Mouse (Mus musculus): ENCODE results near the gene Ggt5. TPM values are rescaled to one million over a fixed set of nuclear protein-coding genes. Genes with fewer than 3 reads are reported as not detected.

Gene Ggt5
- polyA plus RNA-seq, 1 experiment from 2014 or later = 8.6 TPM

DNA sequence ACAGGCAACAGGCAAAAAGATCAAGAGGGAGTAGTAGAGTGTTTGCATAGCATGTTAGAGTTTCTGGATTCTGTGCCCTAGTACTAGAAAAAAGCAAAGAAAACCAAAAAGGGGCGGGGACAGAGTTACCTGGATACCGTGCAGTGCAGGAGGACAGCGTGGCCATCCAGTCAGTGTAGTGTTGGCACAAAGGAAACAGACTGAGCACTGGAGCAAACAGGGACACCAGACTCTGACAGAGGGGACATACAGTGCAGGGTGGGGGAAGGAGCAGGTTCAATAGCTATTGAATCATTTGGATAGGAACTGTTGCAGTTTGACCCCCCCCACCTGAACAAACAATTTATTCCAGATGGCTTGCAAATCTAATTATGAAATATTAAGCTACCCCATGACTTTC is 37.9 kb downstream of the Ggt5 start:
- Histone ChIP-seq H3K4me2 (ENCODE audit: low read depth, low read length) (no peak overlapping the region), H3K9me3 (ENCODE audit: control insufficient read depth, low read length) (no peaks in the 10 kb centered on the region), H3K27ac (ENCODE audit: low read length) (no peak overlapping the region), H3K4me1 (ENCODE audit: control insufficient read depth, insufficient read depth, low read length) (peaks cover 7% of the 10 kb centered on the region; the same call in 1 of the 2 replicates), H3K36me3 (ENCODE audit: control insufficient read depth, insufficient read depth, low read length) (no peaks in the 10 kb centered on the region), H3K4me3 (ENCODE audit: low read length) (no peak overlapping the region), H3K9ac (ENCODE audit: low read depth, low read length) (no peak overlapping the region), H3K27me3 (replicated peaks; ENCODE audit: control insufficient read depth, insufficient read depth, low read length) (no peaks in the 10 kb centered on the region)
- WGBS = 50% methylated on average over 3 of the region's 3 CpGs
- ATAC-seq = peak; percentile 33; the same call in 1 of the 2 replicates

DNA sequence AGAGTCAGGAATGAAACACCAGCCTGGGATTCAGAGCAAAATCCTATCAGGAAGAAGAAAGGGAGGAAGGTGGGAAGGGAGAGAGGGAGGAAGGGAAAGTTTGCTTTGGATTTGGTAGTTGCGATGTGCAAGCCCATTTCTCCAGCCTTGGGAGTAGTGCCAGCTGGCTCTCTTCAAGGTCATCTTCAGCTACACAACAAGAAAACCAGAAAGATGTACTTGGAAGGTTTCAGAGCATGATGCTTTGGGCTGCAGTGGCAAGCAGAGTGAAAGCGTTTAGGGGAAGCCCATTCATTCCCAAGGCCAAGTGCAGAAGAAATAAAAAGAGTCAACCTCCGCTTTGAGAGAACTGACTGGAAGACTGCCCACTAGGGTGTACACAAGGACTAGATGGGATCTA is 38.4 kb downstream of the Ggt5 start:
- Histone ChIP-seq H3K27ac (ENCODE audit: low read length) (no peak overlapping the region), H3K4me1 (ENCODE audit: control insufficient read depth, insufficient read depth, low read length) (peaks cover 7% of the 10 kb centered on the region; the same call in 1 of the 2 replicates), H3K4me2 (ENCODE audit: low read depth, low read length) (no peak overlapping the region), H3K36me3 (ENCODE audit: control insufficient read depth, insufficient read depth, low read length) (no peaks in the 10 kb centered on the region), H3K4me3 (ENCODE audit: low read length) (no peak overlapping the region), H3K9me3 (ENCODE audit: control insufficient read depth, low read length) (no peaks in the 10 kb centered on the region), H3K27me3 (replicated peaks; ENCODE audit: control insufficient read depth, insufficient read depth, low read length) (no peaks in the 10 kb centered on the region), H3K9ac (ENCODE audit: low read depth, low read length) (no peak overlapping the region)
- WGBS = 57% methylated on average over 3 of the region's 3 CpGs
- ATAC-seq = no peak

DNA sequence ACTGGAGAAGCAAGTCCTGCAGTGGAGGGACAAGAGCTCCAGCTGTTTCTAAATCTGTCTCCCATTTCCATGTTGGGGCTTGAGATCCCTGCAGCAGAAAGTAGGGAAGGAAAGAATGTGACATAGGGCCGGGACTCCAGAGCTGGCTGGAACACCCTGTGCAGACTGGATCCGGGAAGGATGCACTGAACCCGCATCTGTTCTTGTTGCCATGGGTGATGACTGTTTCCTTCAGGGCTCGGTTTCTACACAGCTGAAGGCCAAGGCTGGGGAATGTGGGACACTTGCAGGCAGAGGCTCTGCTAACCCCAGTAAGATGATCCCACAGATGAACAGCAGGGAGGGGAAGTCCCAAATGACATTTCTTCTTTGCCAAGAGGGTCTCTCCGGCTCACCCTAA is 43.5 kb downstream of the Ggt5 start:
- Histone ChIP-seq H3K4me3 (ENCODE audit: low read length) (no peak overlapping the region), H3K9me3 (ENCODE audit: control insufficient read depth, low read length) (no peaks in the 10 kb centered on the region), H3K27ac (ENCODE audit: low read length) (no peak overlapping the region), H3K4me2 (ENCODE audit: low read depth, low read length) (no peak overlapping the region), H3K9ac (ENCODE audit: low read depth, low read length) (no peak overlapping the region), H3K4me1 (ENCODE audit: control insufficient read depth, insufficient read depth, low read length) (no peaks in the 10 kb centered on the region), H3K36me3 (ENCODE audit: control insufficient read depth, insufficient read depth, low read length) (no peaks in the 10 kb centered on the region), H3K27me3 (replicated peaks; ENCODE audit: control insufficient read depth, insufficient read depth, low read length) (no peaks in the 10 kb centered on the region)
- ATAC-seq = peak; percentile 54; the same call in 1 of the 2 replicates
- WGBS = 45% methylated on average over 5 of the region's 5 CpGs

DNA sequence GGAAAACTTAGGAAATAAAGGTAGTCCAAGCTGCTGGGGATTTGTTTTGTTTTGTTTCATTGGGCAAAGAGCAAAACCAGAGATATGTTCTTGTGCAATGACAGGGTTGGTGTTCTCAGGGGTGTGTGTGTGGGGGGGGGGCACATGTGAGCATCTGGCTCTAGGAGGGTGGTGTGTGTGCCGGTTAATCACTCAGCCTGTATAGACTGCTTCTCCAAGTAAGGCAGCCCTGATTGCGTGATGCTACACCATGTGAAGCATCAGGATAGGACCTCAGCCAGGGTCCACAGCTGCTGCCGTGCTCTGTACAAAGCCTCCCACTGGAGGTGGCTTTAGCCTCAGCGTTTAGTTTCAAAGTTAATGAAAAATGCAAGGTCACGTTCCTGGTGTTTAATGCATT is 43.9 kb downstream of the Ggt5 start:
- WGBS = 64% methylated on average over 5 of the region's 5 CpGs
- Histone ChIP-seq H3K4me1 (ENCODE audit: control insufficient read depth, insufficient read depth, low read length) (no peaks in the 10 kb centered on the region), H3K27me3 (replicated peaks; ENCODE audit: control insufficient read depth, insufficient read depth, low read length) (no peaks in the 10 kb centered on the region), H3K9me3 (ENCODE audit: control insufficient read depth, low read length) (no peaks in the 10 kb centered on the region), H3K4me2 (ENCODE audit: low read depth, low read length) (no peak overlapping the region), H3K9ac (ENCODE audit: low read depth, low read length) (no peak overlapping the region), H3K27ac (ENCODE audit: low read length) (peak overlapping the region; percentile 28; the same call in 1 of the 2 replicates), H3K4me3 (ENCODE audit: low read length) (no peak overlapping the region), H3K36me3 (ENCODE audit: control insufficient read depth, insufficient read depth, low read length) (no peaks in the 10 kb centered on the region)
- ATAC-seq = peak; percentile 48

GRCm38 (mm10) chr10:75633576-75634139 is 44.5 kb downstream of the Ggt5 start:
- H3K36me3 ChIP-seq (ENCODE audit: control insufficient read depth, insufficient read depth, low read length) = no peaks in the 10 kb centered on the region
- no peak for ATAC-seq
- no peak overlapping the region for H3K9ac ChIP-seq (ENCODE audit: low read depth, low read length)
- H3K4me1 ChIP-seq (ENCODE audit: control insufficient read depth, insufficient read depth, low read length) = no peaks in the 10 kb centered on the region
- H3K27me3 ChIP-seq (replicated peaks; ENCODE audit: control insufficient read depth, insufficient read depth, low read length) = no peaks in the 10 kb centered on the region
- 68% methylated on average over 14 of the region's 14 CpGs for WGBS
- H3K27ac ChIP-seq (ENCODE audit: low read length) = peak overlapping the region; percentile 28; the same call in 1 of the 2 replicates
- no peak overlapping the region for H3K4me3 ChIP-seq (ENCODE audit: low read length)
- no peaks in the 10 kb centered on the region for H3K9me3 ChIP-seq (ENCODE audit: control insufficient read depth, low read length)
- no peak overlapping the region for H3K4me2 ChIP-seq (ENCODE audit: low read depth, low read length)

DNA sequence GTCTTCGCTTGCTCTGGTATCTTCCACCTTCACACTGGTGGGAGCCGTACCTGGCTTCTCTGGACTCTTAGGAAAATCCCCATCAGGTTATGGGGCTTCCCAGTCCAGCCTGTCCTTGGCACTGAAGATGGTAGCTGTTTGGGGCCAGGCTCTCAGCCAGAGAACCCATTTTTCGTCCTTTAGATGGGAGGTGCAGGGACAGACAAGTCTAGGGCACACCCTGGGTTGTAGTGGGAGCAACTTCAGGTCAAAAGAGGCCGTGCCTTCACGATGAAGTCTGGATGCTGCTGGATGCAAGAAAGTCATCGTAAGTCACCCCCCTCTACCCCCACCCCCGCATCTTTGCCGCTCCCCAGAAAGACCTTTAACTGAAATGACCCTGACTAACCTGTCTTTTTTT is 45.5 kb downstream of the Ggt5 start:
- Histone ChIP-seq H3K9ac (ENCODE audit: low read depth, low read length) (no peak overlapping the region), H3K27me3 (replicated peaks; ENCODE audit: control insufficient read depth, insufficient read depth, low read length) (no peaks in the 10 kb centered on the region), H3K9me3 (ENCODE audit: control insufficient read depth, low read length) (no peaks in the 10 kb centered on the region), H3K4me1 (ENCODE audit: control insufficient read depth, insufficient read depth, low read length) (no peaks in the 10 kb centered on the region), H3K36me3 (ENCODE audit: control insufficient read depth, insufficient read depth, low read length) (no peaks in the 10 kb centered on the region), H3K4me3 (ENCODE audit: low read length) (no peak overlapping the region), H3K4me2 (ENCODE audit: low read depth, low read length) (no peak overlapping the region), H3K27ac (ENCODE audit: low read length) (no peak overlapping the region)
- ATAC-seq = no peak
- 95% methylated on average over 8 of the region's 8 CpGs for WGBS

DNA sequence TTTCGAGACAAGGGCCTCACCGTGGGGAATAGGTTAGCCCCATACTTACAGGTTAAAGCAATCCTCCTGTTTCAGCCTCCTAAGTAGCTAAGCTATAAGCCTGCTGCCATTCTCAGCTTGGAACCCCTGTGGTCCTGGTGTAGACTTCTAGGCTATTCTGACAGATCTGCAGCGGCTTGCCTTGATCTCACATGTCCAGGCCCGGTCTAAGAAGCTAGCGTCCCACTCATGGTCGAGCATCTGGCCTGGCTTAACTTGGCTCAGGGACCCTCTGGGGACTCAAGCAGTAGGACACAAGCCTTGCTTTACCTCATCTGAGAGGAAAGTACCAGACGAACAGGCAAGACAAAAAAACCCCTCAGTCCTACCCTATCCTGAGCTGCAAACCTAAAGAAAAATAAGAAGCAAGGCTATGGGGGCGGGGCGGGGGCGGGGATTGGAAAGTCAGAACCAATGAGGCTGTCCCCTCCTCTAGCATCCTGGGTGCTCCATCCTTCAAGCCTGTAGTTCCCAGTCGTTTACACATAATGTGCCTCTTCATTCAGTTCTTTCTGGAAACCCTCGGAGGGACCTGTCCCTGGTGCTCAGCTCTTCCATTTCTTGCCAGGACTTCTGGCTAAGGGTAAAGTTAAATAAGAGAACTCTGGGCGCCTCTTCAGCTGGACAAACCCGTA is 46.0 kb downstream of the Ggt5 start:
- Histone ChIP-seq H3K9me3 (ENCODE audit: control insufficient read depth, low read length) (no peaks in the 10 kb centered on the region), H3K4me1 (ENCODE audit: control insufficient read depth, insufficient read depth, low read length) (no peaks in the 10 kb centered on the region), H3K36me3 (ENCODE audit: control insufficient read depth, insufficient read depth, low read length) (no peaks in the 10 kb centered on the region), H3K27me3 (replicated peaks; ENCODE audit: control insufficient read depth, insufficient read depth, low read length) (no peaks in the 10 kb centered on the region), H3K27ac (ENCODE audit: low read length) (no peak overlapping the region), H3K4me2 (ENCODE audit: low read depth, low read length) (no peak overlapping the region), H3K9ac (ENCODE audit: low read depth, low read length) (no peak overlapping the region), H3K4me3 (ENCODE audit: low read length) (no peak overlapping the region)
- WGBS = 68% methylated on average over 14 of the region's 14 CpGs
- no peak for ATAC-seq

DNA sequence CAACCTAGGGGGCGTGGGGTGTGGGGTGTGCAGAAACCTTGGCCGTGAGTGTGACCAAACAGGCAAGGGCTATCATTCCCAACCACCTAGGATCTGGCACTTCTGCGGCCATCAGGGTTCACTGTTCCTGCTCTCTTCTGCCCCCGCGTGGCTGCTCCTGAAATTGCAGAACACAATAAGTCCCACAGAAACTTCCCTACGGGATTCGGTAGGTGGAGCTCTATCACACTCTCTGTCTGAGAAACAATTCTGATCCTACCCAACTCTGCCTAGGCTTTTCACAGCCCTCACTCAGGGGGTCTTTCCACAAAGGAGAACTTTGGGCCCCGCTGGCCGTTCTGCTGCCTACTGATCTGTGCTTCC is 46.5 kb downstream of the Ggt5 start:
- Histone ChIP-seq H3K9ac (ENCODE audit: low read depth, low read length) (no peak overlapping the region), H3K27ac (ENCODE audit: low read length) (no peak overlapping the region), H3K4me3 (ENCODE audit: low read length) (no peak overlapping the region), H3K4me1 (ENCODE audit: control insufficient read depth, insufficient read depth, low read length) (no peaks in the 10 kb centered on the region), H3K4me2 (ENCODE audit: low read depth, low read length) (no peak overlapping the region), H3K36me3 (ENCODE audit: control insufficient read depth, insufficient read depth, low read length) (no peaks in the 10 kb centered on the region), H3K27me3 (replicated peaks; ENCODE audit: control insufficient read depth, insufficient read depth, low read length) (no peaks in the 10 kb centered on the region), H3K9me3 (ENCODE audit: control insufficient read depth, low read length) (no peaks in the 10 kb centered on the region)
- WGBS = 10% methylated on average over 9 of the region's 9 CpGs
- ATAC-seq = no peak

GRCm38 (mm10) chr10:75636084-75636786 is 47.1 kb downstream of the Ggt5 start:
- no peak overlapping the region for H3K4me3 ChIP-seq (ENCODE audit: low read length)
- H3K9ac ChIP-seq (ENCODE audit: low read depth, low read length) = no peak overlapping the region
- H3K9me3 ChIP-seq (ENCODE audit: control insufficient read depth, low read length) = no peaks in the 10 kb centered on the region
- H3K27ac ChIP-seq (ENCODE audit: low read length) = no peak overlapping the region
- no peaks in the 10 kb centered on the region for H3K4me1 ChIP-seq (ENCODE audit: control insufficient read depth, insufficient read depth, low read length)
- 87% methylated on average over 12 of the region's 12 CpGs for WGBS
- no peaks in the 10 kb centered on the region for H3K36me3 ChIP-seq (ENCODE audit: control insufficient read depth, insufficient read depth, low read length)
- H3K27me3 ChIP-seq (replicated peaks; ENCODE audit: control insufficient read depth, insufficient read depth, low read length) = no peaks in the 10 kb centered on the region
- no peak for ATAC-seq
- no peak overlapping the region for H3K4me2 ChIP-seq (ENCODE audit: low read depth, low read length)
